Mouse (Mus musculus) G1E (cell line): Measurements from ENCODE around the gene Adcy2.

Experiments
- CTCF ChIP-seq: IDR thresholded peaks from 2 replicates; pipeline ENCODE4 v1.5.1; 2012; ENCODE audit warnings: low read depth, low read length, inconsistent platforms, mixed read lengths
- GATA1 ChIP-seq: IDR thresholded peaks from 2 replicates; pipeline ENCODE4 v1.6.1; 2012; ENCODE audit warnings: borderline replicate concordance, low read length, inconsistent platforms, mixed read lengths
- GATA2 ChIP-seq: IDR thresholded peaks from 2 replicates; pipeline ENCODE4 v1.6.1; 2012; ENCODE audit warnings: low read depth, low read length, inconsistent platforms, borderline replicate concordance
- POLR2AphosphoS5 ChIP-seq: IDR thresholded peaks from 2 replicates; pipeline ENCODE4 v1.6.1; 2012; ENCODE audit warnings: low read depth, low read length, inconsistent platforms; ENCODE audit not compliant: insufficient replicate concordance
- TAL1 ChIP-seq: conservative IDR thresholded peaks from 2 replicates; pipeline ENCODE4 v1.6.1; 2012; ENCODE audit warnings: low read depth, low read length, inconsistent platforms, mixed read lengths

DNA sequence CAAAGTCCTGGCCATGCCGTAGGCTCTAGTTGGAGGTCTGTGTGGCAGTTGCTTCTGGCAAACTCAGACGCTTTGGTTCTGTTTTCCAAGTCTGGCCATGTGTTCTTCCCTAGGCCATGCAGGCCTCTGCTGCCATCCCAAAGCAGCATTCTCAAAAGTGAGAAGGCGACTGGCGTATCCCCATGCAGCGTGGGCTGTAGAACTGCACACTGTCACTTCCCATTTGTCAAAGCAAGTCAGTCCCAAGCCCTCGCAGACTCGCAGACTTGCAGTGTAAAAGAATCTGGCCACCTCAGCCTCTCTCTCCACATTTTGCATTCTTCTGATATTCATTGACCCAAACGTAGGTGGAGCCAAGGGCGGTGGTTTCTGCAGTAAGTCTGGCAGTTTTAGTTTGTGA is 249.5 kb downstream of the Adcy2 start:
- TF ChIP-seq CTCF (no peak), GATA2 (no peak), TAL1 (no peak), GATA1 (no peak), POLR2AphosphoS5 (no peak)
